Mouse (Mus musculus): ENCODE measurements around the gene Il2.
A peak's percentile ranks its signal among the peaks of the same experiment; 100 is the strongest.

The Il2 gene

GRCm38 (mm10) chr3:37125655-37126054, at the start of gene Il2:
TSS of gene Il2 (minus strand) at chr3:37125959.
- no peak for DNase-seq (ENCODE audit: low spot score in 2 of 2)

- no peak for DNase-seq (ENCODE audit: low spot score in 2 of 2)
Observed at GRCm38 (mm10) chr3:37174711-37175572, 49.2 kb upstream of the Il2 start.

GRCm38 (mm10) chr3:37173285-37173684, 47.5 kb upstream of the Il2 start:
- DNase-seq (ENCODE audit: low spot score in 2 of 2) = no peak

- no peak for DNase-seq (ENCODE audit: low spot score in 2 of 2)
Observed at GRCm38 (mm10) chr3:37169283-37169682, 43.5 kb upstream of the Il2 start.

GRCm38 (mm10) chr3:37161096-37161495, 35.3 kb upstream of the Il2 start:
- no peak for DNase-seq (ENCODE audit: low spot score in 2 of 2)

GRCm38 (mm10) chr3:37158246-37158645, 32.5 kb upstream of the Il2 start:
- DNase-seq (ENCODE audit: low spot score in 2 of 2) = no peak

GRCm38 (mm10) chr3:37157082-37157481, 31.3 kb upstream of the Il2 start:
- DNase-seq (ENCODE audit: low spot score in 2 of 2) = no peak

- no peak for DNase-seq (ENCODE audit: low spot score in 2 of 2)
Observed at GRCm38 (mm10) chr3:37154396-37154795, 28.6 kb upstream of the Il2 start.

- DNase-seq (ENCODE audit: low spot score in 2 of 2) = no peak
Observed at GRCm38 (mm10) chr3:37153004-37153403, 27.2 kb upstream of the Il2 start.

- DNase-seq (ENCODE audit: low spot score in 2 of 2) = no peak
Observed at GRCm38 (mm10) chr3:37152274-37152673, 26.5 kb upstream of the Il2 start.

- DNase-seq (ENCODE audit: low spot score in 2 of 2) = no peak
Observed at GRCm38 (mm10) chr3:37146810-37147209, 21.1 kb upstream of the Il2 start.

- DNase-seq (ENCODE audit: low spot score in 2 of 2) = no peak
Observed at GRCm38 (mm10) chr3:37146406-37146805, 20.6 kb upstream of the Il2 start.

GRCm38 (mm10) chr3:37144979-37145378, 19.2 kb upstream of the Il2 start:
- DNase-seq (ENCODE audit: low spot score in 2 of 2) = no peak

- DNase-seq (ENCODE audit: low spot score in 2 of 2) = no peak
Observed at GRCm38 (mm10) chr3:37141827-37142226, 16.1 kb upstream of the Il2 start.

- DNase-seq (ENCODE audit: low spot score in 2 of 2) = no peak
Observed at GRCm38 (mm10) chr3:37140168-37140906, 14.6 kb upstream of the Il2 start.

- no peak for DNase-seq (ENCODE audit: low spot score in 2 of 2)
Observed at GRCm38 (mm10) chr3:37139192-37139591, 13.4 kb upstream of the Il2 start.

- DNase-seq (ENCODE audit: low spot score in 2 of 2) = no peak
Observed at GRCm38 (mm10) chr3:37137231-37137630, 11.5 kb upstream of the Il2 start.

- no peak for DNase-seq (ENCODE audit: low spot score in 2 of 2)
Observed at GRCm38 (mm10) chr3:37129063-37129462, 3.3 kb upstream of the Il2 start.

- DNase-seq (ENCODE audit: low spot score in 2 of 2) = no peak
Observed at GRCm38 (mm10) chr3:37128269-37128668, 2.5 kb upstream of the Il2 start.

GRCm38 (mm10) chr3:37126162-37126561, 403 bp upstream of the Il2 start:
- DNase-seq (ENCODE audit: low spot score in 2 of 2) = no peak

- DNase-seq (ENCODE audit: low spot score in 2 of 2) = peak in 1 of 2 experiments; percentile 22
Observed at GRCm38 (mm10) chr3:37090721-37091120, 35.0 kb downstream of the Il2 start.

- no peak for DNase-seq (ENCODE audit: low spot score in 2 of 2)
Observed at GRCm38 (mm10) chr3:37084860-37085259, 40.9 kb downstream of the Il2 start.

GRCm38 (mm10) chr3:37073211-37073610, 52.5 kb downstream of the Il2 start:
- peak; percentile 38 to 58 for DNase-seq (ENCODE audit: low spot score in 2 of 2)

Measured in right cerebral cortex, postnatal 10 days (tissue).